Mouse (Mus musculus): ENCODE measurements around the gene Kbtbd7.
A peak's percentile ranks its signal among the peaks of the same experiment; 100 is the strongest.
"Not testable (repeated sequence)": the region's sequence is repeated elsewhere in the genome, so short reads cannot be mapped to it uniquely, and the experiment has no call there.

Kbtbd7 gene

DNA sequence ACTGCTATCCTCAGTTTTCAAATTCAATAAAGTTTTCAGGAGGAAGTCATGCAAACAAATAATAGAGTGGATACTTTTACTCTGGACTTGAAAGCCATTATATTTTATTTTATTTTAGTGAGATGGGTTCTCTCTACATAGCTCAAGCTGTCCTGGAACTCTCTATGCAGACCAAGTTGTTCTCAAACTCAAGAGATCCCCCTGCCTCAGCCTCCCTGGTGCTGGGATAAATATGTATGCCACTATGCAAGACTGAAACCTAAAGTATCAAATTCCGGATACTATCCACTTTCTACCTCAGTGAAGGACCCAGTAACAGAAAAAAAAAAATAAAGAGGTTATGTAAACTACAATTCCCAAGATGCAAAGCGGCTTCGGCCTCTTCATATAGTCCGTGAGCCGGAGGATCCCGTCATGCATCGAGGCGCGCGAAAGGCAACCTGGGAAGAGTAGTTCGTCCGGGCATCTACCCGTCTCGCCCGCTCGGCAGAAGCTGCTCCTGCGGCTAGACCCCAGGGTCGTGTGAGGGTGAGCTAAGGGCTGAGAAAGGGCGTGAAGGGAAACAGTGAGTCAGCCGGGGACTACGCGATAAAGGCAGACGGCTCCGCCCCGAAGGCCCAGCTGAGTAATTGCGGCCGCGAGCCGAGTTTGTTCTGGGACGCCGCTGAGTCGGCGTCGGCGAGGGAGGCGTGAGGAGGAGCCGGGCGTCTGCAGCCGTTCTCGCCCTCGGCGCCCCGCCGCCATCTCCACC lies at the start of gene Kbtbd7:
Gene Kbtbd7, plus strand, starts transcription at position 533 of the 751 bp plus-strand sequence.
- peak; percentile 97 to 98 for DNase-seq (ENCODE audit: low spot score in 2 of 2)

DNA sequence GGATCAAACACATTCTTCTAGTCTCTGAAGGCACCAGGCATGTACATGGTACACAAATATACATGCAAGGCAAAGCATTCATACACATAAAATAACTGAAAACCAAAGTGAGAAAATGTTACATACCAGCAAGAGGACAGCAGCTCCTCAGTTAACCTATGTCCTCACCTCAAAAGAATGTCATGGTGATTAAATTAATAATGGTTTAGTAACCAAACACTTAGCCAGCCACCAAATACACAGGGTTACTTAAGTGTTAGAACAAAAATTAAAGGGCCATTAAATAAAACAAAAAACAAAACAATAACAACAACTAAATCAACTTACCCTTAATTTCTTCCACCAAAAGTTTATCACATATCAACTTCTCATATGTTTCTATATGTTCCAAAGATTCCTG lies 49.3 kb upstream of the Kbtbd7 start:
- no peak for DNase-seq (ENCODE audit: low spot score in 2 of 2)

DNA sequence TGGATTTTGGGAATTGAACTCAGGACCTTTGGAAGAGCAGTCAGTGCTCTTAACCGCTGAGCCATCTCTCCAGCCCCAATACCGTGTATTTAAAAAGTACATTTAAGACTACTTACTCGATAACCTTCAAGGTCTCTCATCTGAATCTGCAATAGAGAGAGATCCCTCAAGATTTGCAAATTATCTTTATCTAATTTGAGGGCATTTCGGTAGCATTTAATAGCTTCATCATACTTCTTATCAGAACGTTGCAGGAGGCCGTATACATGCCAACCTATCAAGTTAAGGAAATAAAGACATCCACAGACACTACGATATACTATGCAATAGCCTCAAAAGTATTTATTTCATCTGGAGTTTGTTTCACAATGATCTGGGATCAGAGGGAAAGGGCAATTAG lies 43.2 kb upstream of the Kbtbd7 start:
- DNase-seq (ENCODE audit: low spot score in 2 of 2), result no peak

DNA sequence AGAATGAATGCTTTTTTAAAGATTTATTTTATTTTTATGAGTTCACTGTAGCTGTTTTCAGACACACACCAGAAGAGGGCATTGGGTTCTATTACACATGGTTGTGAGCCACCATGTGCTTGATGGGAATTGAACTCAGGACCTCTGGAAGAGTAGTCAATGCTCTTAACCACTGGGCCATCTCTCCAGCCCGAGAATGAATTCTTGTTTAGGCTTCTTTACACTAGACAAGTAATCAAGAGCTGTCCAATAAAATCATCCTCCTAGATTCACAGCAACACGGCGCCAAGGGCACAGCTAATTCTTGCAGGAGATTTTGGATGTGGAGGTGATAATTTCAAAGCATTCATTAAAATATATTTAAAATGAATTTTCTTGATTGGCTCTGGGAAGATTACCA lies 38.0 kb upstream of the Kbtbd7 start:
- no peak for DNase-seq (ENCODE audit: low spot score in 2 of 2)

DNA sequence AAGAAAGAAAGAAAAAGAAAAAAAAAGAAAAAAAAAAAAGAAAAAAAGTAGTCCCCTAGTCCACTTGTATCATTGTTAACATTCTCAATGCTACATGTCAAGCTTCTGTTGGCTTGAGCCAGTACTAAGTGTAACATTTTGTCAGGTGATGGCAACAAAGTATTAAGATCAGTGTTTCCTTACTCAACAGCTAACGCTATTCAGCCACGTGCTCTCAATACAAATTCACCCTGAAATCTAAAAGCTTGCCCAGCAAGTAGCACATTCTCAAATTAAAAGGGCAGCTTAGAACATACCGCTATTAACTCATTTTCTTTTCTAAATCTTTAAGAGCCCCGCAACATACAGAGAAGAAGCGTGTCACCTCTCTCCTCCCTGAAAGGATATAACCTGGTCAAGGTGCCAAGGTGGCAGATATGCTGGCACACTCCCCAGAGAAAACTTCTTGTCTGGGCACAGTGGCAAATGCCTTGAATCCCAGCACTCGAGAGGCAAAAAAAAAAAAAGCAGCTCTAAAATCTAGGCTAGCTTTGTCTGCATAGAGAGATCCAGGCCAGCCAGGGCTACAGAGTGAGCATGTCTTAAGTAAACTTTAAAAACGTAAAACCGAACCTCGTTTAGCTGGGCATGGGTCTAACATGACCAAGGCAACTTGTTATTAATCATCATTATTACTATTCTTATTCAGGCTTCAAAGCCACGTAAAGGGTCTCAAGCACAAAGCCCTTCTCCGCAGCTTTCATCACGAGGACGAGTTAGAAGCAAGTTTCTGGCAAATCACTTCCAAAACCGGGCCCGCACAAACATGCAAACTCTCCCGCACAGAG lies 36.7 kb upstream of the Kbtbd7 start:
- no peak for DNase-seq (ENCODE audit: low spot score in 2 of 2)

DNA sequence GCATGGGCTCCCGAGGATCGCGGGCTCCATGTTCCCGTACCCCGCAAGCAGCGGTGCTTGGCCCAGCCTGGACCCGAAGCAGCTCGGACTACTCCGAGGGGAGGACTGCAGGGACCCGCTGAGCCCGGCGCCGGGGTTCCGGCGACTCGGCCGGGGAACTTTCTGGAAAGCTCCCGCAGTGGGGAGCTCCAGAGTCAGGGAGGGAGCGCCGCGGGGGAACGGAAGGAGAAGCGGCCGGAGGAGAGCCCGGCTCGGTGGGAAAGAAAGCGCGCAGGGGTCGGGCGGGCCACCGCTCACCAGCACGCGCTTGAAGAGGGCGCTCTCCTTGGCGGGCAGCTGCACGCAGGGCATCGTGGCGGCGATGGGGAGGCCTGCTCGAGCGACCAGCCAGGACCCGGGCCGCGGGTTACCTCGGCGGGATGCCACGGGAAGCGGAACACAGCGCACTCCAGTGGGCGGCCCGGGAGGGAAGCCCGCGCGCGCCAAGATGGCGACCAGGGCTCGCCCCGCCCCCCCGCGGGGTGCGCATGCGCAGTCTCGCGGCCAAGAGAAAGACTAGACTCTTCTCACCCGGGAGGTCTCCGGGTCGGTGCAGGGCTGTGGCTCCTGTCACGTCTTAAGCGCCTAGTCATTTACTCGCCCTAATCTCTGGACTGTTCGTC lies 35.9 kb upstream of the Kbtbd7 start, which contains the start of gene Naa16:
Gene Naa16, minus strand, starts transcription at position 514 of the 662 bp plus-strand sequence.
- peak; percentile 87 to 92 for DNase-seq (ENCODE audit: low spot score in 2 of 2)

DNA sequence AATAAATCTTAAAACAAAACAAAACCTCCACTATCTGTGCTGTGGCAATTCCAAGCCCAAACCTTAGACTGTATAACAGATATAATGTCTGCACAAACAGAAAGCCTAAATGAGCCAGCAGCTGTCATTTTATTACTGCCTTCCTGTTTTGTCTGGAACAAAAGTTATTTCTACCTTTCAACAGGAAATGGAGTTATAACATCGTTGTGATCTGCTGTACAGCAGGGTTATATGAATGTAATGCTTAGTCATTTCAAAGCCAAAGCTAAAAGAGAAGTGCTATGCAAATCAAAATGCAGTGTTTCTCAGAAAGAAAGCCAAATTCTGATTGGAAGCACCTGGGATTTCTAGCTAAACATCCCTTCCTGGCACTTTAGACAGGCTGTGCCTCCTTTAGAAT lies 33.0 kb upstream of the Kbtbd7 start:
- DNase-seq (ENCODE audit: low spot score in 2 of 2), result no peak

DNA sequence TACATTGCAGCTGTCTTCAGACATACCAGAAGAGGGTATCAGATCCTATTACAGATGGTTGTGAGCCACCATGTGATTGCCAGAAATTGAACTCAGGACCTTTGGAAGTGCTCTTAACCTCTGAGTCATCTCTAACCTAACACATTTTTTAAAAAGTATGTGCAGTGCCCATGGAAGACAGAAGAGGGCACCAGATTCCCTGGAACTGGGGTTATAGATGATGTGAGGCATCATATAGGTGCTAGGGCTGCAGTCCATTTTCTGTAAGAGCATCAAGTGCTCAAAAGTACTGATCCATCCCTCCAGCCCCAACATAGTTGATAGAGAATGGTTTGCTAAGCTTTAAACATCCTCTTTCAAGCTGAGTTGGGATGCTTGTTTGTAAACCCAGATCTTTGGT lies 31.7 kb upstream of the Kbtbd7 start:
- peak; percentile 46 to 64 for DNase-seq (ENCODE audit: low spot score in 2 of 2)

DNA sequence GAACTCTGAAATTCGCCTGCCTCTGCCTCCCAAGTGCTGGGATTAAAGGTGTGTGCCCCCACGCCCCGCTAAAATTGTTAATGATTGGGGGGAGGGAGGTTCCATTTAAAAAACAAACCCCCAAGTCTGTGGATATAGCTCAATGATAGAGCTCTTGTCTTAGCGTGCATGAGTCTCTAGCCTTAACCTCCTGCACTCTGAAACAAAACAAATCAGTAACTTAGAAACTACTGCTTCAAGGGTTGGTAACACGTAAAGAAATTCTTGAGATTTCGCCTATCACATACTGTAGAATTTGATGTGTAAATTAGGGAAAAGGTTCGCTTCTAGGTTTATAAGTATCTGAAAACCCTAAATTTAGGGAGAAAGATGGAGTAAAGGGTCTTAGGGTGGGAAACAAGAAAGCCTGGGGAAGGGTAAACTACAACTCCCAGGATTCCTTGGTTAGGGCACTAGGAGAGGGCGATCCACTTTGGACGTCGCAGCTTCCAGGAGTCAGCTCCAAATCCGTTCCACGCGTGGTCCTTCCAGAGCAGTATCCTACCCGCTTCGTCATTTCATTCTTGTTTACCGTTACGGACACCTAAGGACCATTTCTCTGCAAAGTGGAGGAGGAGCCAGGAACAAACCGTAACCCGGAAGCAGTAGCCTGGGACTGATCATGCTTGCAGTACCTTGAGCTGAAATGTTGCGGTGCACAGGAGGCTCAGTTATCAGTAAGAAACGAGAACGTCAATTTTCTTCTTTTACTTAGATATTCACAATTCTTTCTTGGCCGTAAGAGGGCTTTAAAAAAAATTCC lies 28.8 kb upstream of the Kbtbd7 start, which contains the start of gene Mtrf1:
Gene Mtrf1, plus strand, starts transcription at position 452 of the 802 bp plus-strand sequence.
- peak; percentile 51 to 58 for DNase-seq (ENCODE audit: low spot score in 2 of 2)

DNA sequence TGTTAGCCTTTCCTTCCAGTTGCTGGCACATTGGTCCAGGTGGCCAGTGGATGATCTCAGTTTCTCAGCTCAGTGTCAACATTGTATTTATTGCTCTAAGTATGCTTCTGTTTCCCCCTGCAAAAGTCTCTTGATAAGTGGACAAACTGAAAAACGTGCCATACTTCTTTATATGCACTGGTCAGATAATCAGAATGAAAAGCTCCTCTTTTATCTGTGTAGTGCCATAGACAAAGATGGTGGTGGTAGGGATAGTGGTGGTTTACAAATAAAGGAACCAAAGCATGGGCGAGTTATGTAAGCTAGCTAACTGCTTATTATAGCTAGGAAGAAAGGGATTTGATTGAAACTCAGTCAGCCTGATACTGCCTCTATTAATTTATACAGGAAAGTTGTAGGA lies 18.7 kb upstream of the Kbtbd7 start:
- no peak for DNase-seq (ENCODE audit: low spot score in 2 of 2)

DNA sequence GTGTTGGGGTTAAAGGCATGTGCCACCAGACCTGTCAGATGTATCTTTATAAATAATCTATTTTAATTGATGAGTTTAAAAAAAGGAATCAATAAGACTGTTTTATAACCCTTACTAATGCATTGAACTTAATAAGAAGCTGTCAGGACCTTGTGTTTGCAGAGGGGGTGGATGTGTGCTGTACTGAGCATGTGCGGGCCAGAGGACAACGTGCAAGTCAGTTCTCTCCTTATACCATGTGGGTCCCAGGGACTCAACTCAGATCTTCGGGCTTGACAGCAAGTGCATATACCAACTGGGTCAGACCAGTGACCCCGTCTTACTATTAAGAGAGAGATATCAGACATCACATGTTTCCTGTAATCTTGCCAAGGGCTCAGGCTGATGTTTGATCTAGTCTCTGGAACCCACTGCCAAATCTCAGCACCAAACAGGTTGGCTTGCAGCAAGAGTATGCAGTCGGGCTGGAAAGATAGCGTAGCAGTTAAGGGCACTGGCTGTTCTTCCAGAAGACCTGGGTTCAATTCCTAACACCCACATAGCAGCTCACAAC lies 17.0 kb upstream of the Kbtbd7 start:
- no peak for DNase-seq (ENCODE audit: low spot score in 2 of 2)

DNA sequence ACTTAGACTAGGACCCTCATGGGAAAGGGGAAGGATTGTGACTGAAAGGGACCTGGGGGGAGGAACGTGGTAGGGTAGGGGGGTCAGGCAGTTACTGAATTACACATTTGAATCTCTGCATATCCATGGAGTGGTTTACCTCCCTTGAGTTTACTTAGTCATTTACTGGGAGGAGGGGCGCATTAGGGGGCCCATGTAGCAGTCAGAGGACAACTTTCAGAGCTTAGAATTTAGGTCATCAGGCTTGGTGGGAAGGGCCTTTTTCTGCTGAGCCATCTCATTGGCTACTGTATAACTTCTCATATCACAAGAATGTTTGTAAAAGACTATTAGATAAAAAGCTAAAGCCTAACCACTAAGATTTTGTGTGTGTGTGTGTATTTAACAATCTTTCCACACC lies 15.6 kb upstream of the Kbtbd7 start:
- no peak for DNase-seq (ENCODE audit: low spot score in 2 of 2)

DNA sequence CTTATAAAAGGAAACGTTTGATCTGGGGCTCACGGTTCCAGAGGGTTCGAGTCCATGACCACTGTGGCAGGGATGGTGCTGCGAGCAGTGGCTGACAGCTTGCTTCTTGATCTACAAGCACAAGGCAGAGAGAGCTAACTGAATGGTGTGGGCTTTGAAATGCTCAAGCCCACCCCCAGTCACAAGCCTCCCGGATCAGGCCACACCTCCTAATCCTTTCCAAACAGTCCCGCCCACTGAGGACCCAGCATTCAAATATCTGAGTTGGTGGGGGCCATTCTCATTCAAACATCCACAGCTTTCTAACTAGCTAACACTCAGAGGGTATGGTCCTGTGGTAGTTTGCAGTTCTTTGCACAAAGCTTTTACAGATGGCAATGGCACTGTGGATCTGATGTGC lies 13.2 kb upstream of the Kbtbd7 start:
- DNase-seq (ENCODE audit: low spot score in 2 of 2), result no peak

DNA sequence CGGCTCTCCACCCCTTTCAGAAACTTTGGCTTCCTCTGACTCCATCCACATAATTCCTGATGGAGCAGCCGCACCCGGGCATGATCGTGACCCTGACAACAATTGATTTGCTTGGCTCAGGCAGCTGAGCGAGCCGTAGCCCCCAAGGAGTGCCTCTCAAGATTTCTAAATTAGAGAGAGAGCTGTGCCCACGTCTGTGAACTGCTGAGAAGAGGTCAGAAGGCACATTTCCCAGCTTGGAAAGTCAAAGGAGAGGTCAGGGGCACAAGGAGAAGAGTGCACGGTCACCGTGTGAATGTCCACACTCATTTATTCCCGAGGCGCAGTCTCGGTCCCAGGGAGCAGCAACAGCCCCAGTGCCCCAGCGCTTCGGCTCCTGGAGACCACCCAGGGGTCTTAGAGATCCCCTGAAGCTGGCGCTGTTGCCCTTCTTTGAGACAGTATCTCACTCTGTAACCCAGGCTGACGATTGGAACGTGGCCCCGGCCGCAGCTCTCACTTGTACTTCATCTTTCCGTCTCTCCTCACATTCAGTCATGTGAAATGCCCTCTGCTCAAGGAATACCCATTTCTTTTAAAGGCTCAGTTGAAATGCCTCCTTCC lies 6.1 kb upstream of the Kbtbd7 start:
- DNase-seq (ENCODE audit: low spot score in 2 of 2), result no peak

DNA sequence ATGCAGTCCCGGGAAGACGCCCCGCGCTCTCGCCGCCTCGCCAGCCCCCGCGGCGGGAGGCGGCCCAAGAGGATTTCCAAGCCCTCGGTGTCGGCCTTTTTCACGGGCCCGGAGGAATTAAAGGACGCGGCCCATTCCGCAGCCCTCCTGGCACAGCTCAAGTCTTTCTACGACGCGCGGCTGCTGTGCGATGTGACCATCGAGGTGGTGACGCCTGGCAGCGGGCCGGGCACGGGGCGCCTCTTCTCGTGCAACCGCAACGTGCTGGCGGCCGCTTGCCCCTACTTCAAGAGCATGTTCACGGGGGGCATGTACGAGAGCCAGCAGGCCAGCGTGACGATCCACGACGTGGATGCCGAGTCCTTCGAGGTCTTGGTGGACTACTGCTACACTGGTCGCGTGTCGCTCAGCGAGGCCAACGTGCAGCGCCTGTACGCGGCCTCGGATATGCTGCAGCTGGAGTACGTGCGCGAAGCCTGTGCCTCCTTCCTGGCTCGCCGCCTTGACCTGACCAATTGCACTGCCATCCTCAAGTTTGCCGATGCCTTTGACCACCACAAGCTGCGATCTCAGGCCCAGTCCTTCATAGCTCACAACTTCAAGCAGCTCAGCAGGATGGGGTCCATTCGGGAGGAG lies 537 bp downstream of the Kbtbd7 start:
- not testable (repeated sequence) for DNase-seq (ENCODE audit: low spot score in 2 of 2)

DNA sequence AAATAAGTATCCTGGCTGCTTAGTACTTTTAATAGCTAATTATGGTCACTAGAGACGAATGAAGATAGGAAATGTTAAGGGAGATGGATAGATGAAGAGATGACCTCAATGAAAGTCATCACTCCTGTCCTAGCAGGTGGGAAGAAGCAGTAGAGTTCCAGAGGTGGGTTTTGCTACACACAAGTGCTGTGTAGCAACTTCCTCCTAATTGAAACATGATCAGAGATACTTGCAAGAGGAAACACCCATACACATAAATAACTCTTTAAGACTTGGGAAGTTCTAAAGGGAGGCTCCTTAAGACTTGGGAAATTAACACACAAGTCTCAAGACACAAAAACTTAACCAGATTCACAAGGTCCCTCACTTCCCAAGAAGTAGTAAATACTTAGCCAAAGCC lies 7.8 kb downstream of the Kbtbd7 start:
- DNase-seq (ENCODE audit: low spot score in 2 of 2), result no peak

DNA sequence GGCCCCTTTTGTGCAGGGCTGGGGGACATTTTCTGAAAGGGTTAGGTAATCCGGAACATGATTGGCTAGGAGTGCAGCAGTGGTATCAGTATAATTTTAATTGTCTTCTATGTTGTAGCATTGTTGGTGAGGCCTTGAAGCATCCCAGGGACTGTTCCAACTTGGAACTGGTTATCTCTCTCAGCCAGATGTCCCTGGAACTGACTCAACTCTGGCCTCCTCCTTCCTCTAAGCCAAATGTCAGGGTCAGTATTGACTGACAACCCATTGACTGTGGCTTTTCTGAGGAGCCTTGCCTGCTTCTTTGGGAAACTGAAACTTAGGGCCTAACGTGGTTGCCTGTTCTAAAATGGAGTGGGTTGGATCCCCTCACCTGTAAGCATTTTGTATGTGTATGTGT lies 14.3 kb downstream of the Kbtbd7 start:
- DNase-seq (ENCODE audit: low spot score in 2 of 2), result no peak

DNA sequence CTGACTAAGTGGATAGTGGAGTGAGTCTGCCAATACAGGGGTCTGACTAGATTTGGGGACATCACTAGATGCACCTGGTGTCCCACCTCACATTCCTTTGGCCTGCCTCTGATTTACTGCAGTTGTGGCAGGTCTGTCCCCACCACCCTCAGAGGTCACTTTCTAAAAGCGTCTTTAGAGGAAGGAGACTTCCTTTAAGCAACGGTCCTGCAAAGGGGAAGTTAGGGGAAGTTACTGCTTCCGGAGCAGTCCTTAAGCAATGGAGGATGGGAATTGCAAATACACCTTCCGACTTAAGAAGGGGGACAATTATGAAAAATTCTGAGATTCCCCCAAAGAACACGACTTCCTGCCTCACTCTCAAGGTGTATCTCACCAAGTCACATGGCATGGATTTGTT lies 15.1 kb downstream of the Kbtbd7 start:
- DNase-seq (ENCODE audit: low spot score in 2 of 2), result no peak

DNA sequence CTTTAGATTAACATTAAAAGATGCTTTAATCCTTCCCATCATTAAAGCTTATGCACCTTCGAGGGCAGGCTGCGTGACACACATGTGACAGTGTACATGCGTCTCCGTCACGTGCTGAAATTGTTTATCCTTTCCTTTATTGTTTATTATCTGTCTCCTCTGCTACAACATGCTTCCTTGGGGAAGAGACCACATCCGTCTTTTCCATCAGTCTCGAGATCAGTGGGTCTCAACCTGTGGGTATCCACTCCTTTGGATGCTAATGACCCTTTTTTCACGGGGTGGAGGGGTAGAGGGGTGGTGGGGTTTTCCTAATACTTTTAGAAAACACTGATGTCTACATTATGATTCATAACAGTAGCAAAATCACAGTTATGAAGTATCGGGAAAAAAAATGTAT lies 18.3 kb downstream of the Kbtbd7 start:
- no peak for DNase-seq (ENCODE audit: low spot score in 2 of 2)

DNA sequence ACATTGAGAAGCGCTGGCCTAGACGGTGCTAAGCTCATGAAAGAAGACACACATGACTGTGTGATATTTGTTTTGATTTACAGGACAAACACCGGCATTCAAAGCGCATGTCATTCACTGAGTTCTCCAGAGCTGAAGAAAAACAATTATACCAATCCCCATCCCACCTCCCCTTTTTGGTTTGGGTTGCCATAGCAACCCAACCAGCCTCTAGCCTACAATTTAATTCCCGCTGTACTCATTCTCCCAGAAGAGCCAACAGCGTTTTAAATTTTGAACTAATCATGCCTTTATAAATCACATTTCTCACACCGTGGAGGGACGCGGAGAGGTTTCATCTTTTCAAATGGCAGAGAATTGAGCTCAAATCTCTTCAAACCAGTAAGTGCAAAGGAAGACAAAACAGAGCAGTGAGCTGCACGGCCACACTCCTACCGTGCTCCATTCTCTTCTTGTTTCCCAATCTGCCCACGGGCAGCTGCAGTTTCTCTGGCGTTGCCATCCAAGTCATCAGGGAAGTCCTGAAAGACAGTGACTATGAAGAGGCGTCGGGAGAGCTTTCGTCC lies 18.8 kb downstream of the Kbtbd7 start:
- no peak for DNase-seq (ENCODE audit: low spot score in 2 of 2)
